Mouse (Mus musculus): ENCODE data around the gene Prrx2. TPM values are rescaled to one million over a fixed set of nuclear protein-coding genes. Genes with fewer than 3 reads are reported as not detected.
"Not testable (repeated sequence)": the region's sequence is repeated elsewhere in the genome, so short reads cannot be mapped to it uniquely, and the experiment has no call there.

The Prrx2 gene
- polyA plus RNA-seq, 1 experiment from 2014 or later = 14.1 TPM

GRCm38 (mm10) chr2:30914836-30915235 is 80.1 kb downstream of the Prrx2 start:
- Histone ChIP-seq H3K9me3 (replicated peaks) (no peaks in the 10 kb centered on the region), H3K27me3 (no peaks in the 10 kb centered on the region), H3K4me3 (no peak overlapping the region), H3K4me1 (replicated peaks) (peaks cover 30% of the 10 kb centered on the region), H3K9ac (no peak overlapping the region), H3K27ac (no peak overlapping the region), H3K36me3 (no peaks in the 10 kb centered on the region), H3K4me2 (no peak overlapping the region)
- no peak for ATAC-seq (replicated peaks; ENCODE audit: insufficient number of reproducible peaks, insufficient read depth, low FRiP score, low read depth)
- WGBS = 57% methylated on average over 3 of the region's 3 CpGs

- Histone ChIP-seq H3K27ac (no peak overlapping the region), H3K4me3 (no peak overlapping the region), H3K4me2 (no peak overlapping the region), H3K9ac (no peak overlapping the region), H3K27me3 (no peaks in the 10 kb centered on the region), H3K36me3 (no peaks in the 10 kb centered on the region), H3K9me3 (replicated peaks) (no peaks in the 10 kb centered on the region), H3K4me1 (replicated peaks) (peaks cover 33% of the 10 kb centered on the region)
- ATAC-seq (replicated peaks; ENCODE audit: insufficient number of reproducible peaks, insufficient read depth, low FRiP score, low read depth) = no peak
- WGBS = 82% methylated on average over 5 of the region's 5 CpGs
Measured at GRCm38 (mm10) chr2:30915376-30915775, 80.6 kb downstream of the Prrx2 start.

GRCm38 (mm10) chr2:30915933-30916332 is 81.2 kb downstream of the Prrx2 start:
- H3K27me3 ChIP-seq; ATAC-seq (replicated peaks; ENCODE audit: insufficient number of reproducible peaks, insufficient read depth, low FRiP score, low read depth); H3K9me3 ChIP-seq (replicated peaks); H3K4me2 ChIP-seq; H3K27ac ChIP-seq; H3K4me3 ChIP-seq; H3K36me3 ChIP-seq; H3K9ac ChIP-seq: not testable (repeated sequence)
- WGBS = 78% methylated on average over 6 of the region's 6 CpGs
- peaks cover 33% of the 10 kb centered on the region for H3K4me1 ChIP-seq (replicated peaks)

- WGBS = 80% methylated on average over 7 of the region's 7 CpGs
- no peak for ATAC-seq (replicated peaks; ENCODE audit: insufficient number of reproducible peaks, insufficient read depth, low FRiP score, low read depth)
- Histone ChIP-seq H3K36me3 (no peaks in the 10 kb centered on the region), H3K27me3 (no peaks in the 10 kb centered on the region), H3K27ac (no peak overlapping the region), H3K4me3 (no peak overlapping the region), H3K4me1 (replicated peaks) (peaks cover 26% of the 10 kb centered on the region), H3K4me2 (no peak overlapping the region), H3K9me3 (replicated peaks) (no peaks in the 10 kb centered on the region), H3K9ac (no peak overlapping the region)
Measured at GRCm38 (mm10) chr2:30917649-30918048, 82.9 kb downstream of the Prrx2 start.

- H3K27me3 ChIP-seq = no peaks in the 10 kb centered on the region
- ATAC-seq (replicated peaks; ENCODE audit: insufficient number of reproducible peaks, insufficient read depth, low FRiP score, low read depth) = no peak
- no peak overlapping the region for H3K4me3 ChIP-seq
- no peaks in the 10 kb centered on the region for H3K9me3 ChIP-seq (replicated peaks)
- H3K36me3 ChIP-seq = no peaks in the 10 kb centered on the region
- no peak overlapping the region for H3K27ac ChIP-seq
- H3K4me2 ChIP-seq = no peak overlapping the region
- 53% methylated on average over 6 of the region's 6 CpGs for WGBS
- no peak overlapping the region for H3K9ac ChIP-seq
- peaks cover 21% of the 10 kb centered on the region for H3K4me1 ChIP-seq (replicated peaks)
Measured at GRCm38 (mm10) chr2:30918126-30918525, 83.4 kb downstream of the Prrx2 start.

- Histone ChIP-seq H3K9me3 (replicated peaks) (no peaks in the 10 kb centered on the region), H3K27me3 (no peaks in the 10 kb centered on the region), H3K27ac (peak overlapping the region; percentile 49; the same call in 1 of the 2 replicates), H3K4me1 (replicated peaks) (peaks cover 19% of the 10 kb centered on the region), H3K4me3 (no peak overlapping the region), H3K36me3 (no peaks in the 10 kb centered on the region), H3K4me2 (no peak overlapping the region), H3K9ac (0 out of 2 replicates have a peak overlapping the region, but pooled peaks have one; percentile 31)
- no peak for ATAC-seq (replicated peaks; ENCODE audit: insufficient number of reproducible peaks, insufficient read depth, low FRiP score, low read depth)
- WGBS = 28% methylated on average over 8 of the region's 8 CpGs
Measured at GRCm38 (mm10) chr2:30918780-30919329, 84.1 kb downstream of the Prrx2 start.

GRCm38 (mm10) chr2:30920216-30920615 is 85.4 kb downstream of the Prrx2 start:
- no peak for ATAC-seq (replicated peaks; ENCODE audit: insufficient number of reproducible peaks, insufficient read depth, low FRiP score, low read depth)
- Histone ChIP-seq H3K36me3 (no peaks in the 10 kb centered on the region), H3K4me2 (no peak overlapping the region), H3K27me3 (no peaks in the 10 kb centered on the region), H3K4me3 (no peak overlapping the region), H3K27ac (no peak overlapping the region), H3K4me1 (replicated peaks) (peaks cover 19% of the 10 kb centered on the region), H3K9me3 (replicated peaks) (no peaks in the 10 kb centered on the region), H3K9ac (no peak overlapping the region)
- 33% methylated on average over 7 of the region's 7 CpGs for WGBS

GRCm38 (mm10) chr2:30923099-30923498 is 88.3 kb downstream of the Prrx2 start:
- Histone ChIP-seq H3K36me3 (no peaks in the 10 kb centered on the region), H3K4me1 (replicated peaks) (peaks cover 32% of the 10 kb centered on the region), H3K9me3 (replicated peaks) (no peaks in the 10 kb centered on the region), H3K4me3 (no peak overlapping the region), H3K4me2 (no peak overlapping the region), H3K27ac (no peak overlapping the region), H3K9ac (no peak overlapping the region), H3K27me3 (no peaks in the 10 kb centered on the region)
- WGBS = 70% methylated on average over 3 of the region's 3 CpGs
- no peak for ATAC-seq (replicated peaks; ENCODE audit: insufficient number of reproducible peaks, insufficient read depth, low FRiP score, low read depth)

GRCm38 (mm10) chr2:30925181-30925580 is 90.4 kb downstream of the Prrx2 start:
- Histone ChIP-seq H3K27me3 (no peaks in the 10 kb centered on the region), H3K4me1 (replicated peaks) (peaks cover 31% of the 10 kb centered on the region), H3K9ac (no peak overlapping the region), H3K9me3 (replicated peaks) (no peaks in the 10 kb centered on the region), H3K36me3 (no peaks in the 10 kb centered on the region), H3K4me2 (no peak overlapping the region), H3K4me3 (no peak overlapping the region), H3K27ac (no peak overlapping the region)
- 78% methylated on average over 4 of the region's 4 CpGs for WGBS
- ATAC-seq (replicated peaks; ENCODE audit: insufficient number of reproducible peaks, insufficient read depth, low FRiP score, low read depth) = no peak

GRCm38 (mm10) chr2:30926381-30926780 is 91.6 kb downstream of the Prrx2 start:
- Histone ChIP-seq H3K9ac (no peak overlapping the region), H3K36me3 (no peaks in the 10 kb centered on the region), H3K4me3 (no peak overlapping the region), H3K4me1 (replicated peaks) (peaks cover 31% of the 10 kb centered on the region), H3K4me2 (no peak overlapping the region), H3K27me3 (no peaks in the 10 kb centered on the region), H3K27ac (peak overlapping the region; percentile 68; the same call in 1 of the 2 replicates), H3K9me3 (replicated peaks) (no peaks in the 10 kb centered on the region)
- 84% methylated on average over 4 of the region's 4 CpGs for WGBS
- no peak for ATAC-seq (replicated peaks; ENCODE audit: insufficient number of reproducible peaks, insufficient read depth, low FRiP score, low read depth)

- Histone ChIP-seq H3K9ac (0 out of 2 replicates have a peak overlapping the region, but pooled peaks have one; percentile 8), H3K9me3 (replicated peaks) (no peaks in the 10 kb centered on the region), H3K4me3 (no peak overlapping the region), H3K36me3 (no peaks in the 10 kb centered on the region), H3K4me2 (no peak overlapping the region), H3K27me3 (no peaks in the 10 kb centered on the region), H3K4me1 (replicated peaks) (peaks cover 31% of the 10 kb centered on the region), H3K27ac (peak overlapping the region; percentile 68)
- ATAC-seq (replicated peaks; ENCODE audit: insufficient number of reproducible peaks, insufficient read depth, low FRiP score, low read depth) = no peak
- WGBS = 31% methylated on average over 9 of the region's 9 CpGs
Measured at GRCm38 (mm10) chr2:30927151-30927781, 92.5 kb downstream of the Prrx2 start.

Data from heart, embryonic 15.5 days (tissue).